Mouse (Mus musculus): ENCODE results near the gene Hdac7. TPM values are rescaled to one million over a fixed set of nuclear protein-coding genes. Genes with fewer than 3 reads are reported as not detected.
A peak's percentile ranks its signal among the peaks of the same experiment; 100 is the strongest.

Hdac7 gene
- polyA plus RNA-seq, 1 experiment: 37.8 TPM

DNA sequence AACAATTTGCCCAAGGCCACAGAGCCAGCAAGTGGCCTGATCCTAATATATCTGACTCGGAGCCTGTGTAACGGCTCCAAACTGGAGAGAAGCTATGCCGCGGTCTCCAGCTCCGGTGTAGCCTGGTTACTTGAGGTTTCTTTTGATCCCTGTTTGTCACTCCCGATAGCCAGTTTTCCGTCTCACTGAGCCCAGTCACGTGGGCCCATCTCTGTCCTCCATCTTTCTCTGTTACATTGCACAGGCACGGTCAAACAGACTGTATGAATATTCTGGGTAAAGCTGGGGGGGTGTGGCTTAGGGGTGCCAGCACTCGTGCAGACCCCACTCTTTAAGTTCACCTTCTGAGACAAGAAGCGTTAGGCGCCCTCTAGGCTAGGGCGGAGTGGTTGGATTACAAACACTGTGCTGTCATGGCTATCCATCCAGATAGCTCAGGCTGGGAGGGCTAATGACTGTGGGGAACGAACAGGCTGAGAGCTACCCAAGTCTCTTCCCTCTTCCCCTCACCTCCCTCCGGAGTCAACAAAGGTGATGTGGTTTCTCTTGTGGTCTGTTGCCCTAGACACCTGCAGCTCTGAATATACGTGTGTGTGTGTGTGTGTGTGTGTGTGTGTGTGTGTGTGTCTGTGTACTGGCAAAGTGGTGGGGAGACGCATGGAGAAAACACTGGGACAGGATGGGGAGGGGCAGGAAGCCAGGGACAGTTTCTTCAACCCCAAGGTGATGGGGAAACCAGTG, 8.0 kb downstream of the Hdac7 start:
- H3K27ac ChIP-seq (ENCODE audit: control insufficient read depth, insufficient read depth, low read depth, low read length, poor library complexity): no peak overlapping the region

DNA sequence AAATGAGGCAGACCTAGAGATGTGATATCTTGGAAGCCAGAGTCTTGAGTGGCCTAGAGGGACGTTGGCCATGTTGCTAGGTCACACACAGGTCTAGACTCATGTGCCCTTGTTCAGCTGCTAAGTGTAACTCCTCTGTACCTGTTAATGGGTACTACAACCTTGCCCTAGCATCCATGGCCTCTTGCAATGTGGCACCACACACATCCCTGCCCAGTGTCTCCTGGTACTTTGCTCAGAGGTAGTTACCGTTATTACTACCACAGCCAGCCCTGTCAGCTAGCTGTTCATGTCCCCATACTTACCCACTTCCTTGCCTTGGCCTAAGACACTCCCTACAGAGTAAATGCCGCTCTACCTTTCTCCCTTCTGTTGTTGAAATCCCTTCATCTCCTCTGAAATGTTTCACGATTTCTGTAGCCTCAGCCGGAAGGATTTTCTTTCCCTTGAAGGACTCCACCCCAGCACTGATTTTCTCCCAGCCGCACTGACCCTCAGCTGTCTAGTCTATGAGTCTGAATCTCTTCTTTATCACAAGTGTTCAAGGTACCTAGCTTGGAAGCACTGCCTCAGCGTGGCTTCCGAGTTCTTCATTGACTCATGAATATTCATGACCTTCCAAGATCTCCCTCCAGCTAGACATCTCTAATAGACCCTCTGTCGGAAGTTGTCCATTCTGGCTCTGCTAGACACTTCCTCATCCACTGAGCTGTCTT, 11.4 kb downstream of the Hdac7 start:
- Histone ChIP-seq H3K27ac (ENCODE audit: control insufficient read depth, insufficient read depth, low read depth, low read length, poor library complexity) (no peak overlapping the region), H3K4me3 (replicated peaks; ENCODE audit: control insufficient read depth, low read depth, low read length) (no peak overlapping the region), H3K4me1 (ENCODE audit: control insufficient read depth, insufficient read depth, low read length) (peaks cover 16% of the 10 kb centered on the region)
- TF ChIP-seq POLR2A (IDR thresholded peaks at IDR 0.05; ENCODE audit: borderline replicate concordance, control insufficient read depth, low read depth, low read length) (no peak), CTCF (IDR thresholded peaks at IDR 0.05; ENCODE audit: control insufficient read depth, insufficient read depth, low read length) (no peak)
- 32% methylated on average over 9 of the region's 9 CpGs for WGBS

More for the DNA sequence above, 8.0 kb downstream of the Hdac7 start:
- 66% methylated on average over 17 of the region's 17 CpGs for WGBS
- no peak overlapping the region for H3K4me3 ChIP-seq (replicated peaks; ENCODE audit: control insufficient read depth, low read depth, low read length)
- TF ChIP-seq CTCF (IDR thresholded peaks at IDR 0.05; ENCODE audit: control insufficient read depth, insufficient read depth, low read length): no peak
- TF ChIP-seq POLR2A (IDR thresholded peaks at IDR 0.05; ENCODE audit: borderline replicate concordance, control insufficient read depth, low read depth, low read length): no peak
- peaks cover 13% of the 10 kb centered on the region for H3K4me1 ChIP-seq (ENCODE audit: control insufficient read depth, insufficient read depth, low read length)

DNA sequence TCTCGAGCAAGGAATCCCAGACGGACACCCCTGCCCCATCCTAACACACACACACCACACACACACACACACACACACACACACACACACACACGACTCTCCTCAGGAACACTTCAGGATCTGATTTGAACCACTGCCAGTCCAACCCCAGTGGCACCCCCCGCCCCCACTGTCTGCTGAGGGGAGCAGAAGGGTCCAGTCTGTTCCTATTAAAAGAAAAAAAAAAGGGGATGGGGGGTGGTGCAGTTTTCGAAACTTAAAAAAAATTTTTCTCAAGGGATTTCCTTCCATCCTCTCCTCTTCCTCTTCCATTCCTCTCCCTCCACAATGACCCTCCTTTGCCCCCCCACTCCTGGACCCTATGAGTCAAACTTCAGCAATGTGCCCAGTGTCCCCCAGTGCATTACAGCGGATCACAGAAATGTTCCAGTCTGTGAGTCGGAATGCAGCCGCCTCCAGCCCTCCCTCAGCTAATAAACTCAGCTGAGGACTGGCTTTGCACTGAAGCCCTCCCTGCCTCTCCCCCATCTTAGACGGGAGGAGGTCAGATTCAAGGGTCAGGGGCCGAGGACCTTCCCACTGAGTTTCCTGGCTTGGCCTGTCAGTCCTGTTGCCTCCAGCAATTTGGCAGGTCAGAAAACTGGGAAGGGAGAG, 12.2 kb downstream of the Hdac7 start:
- TF ChIP-seq CTCF (IDR thresholded peaks at IDR 0.05; ENCODE audit: control insufficient read depth, insufficient read depth, low read length): no peak
- TF ChIP-seq POLR2A (IDR thresholded peaks at IDR 0.05; ENCODE audit: borderline replicate concordance, control insufficient read depth, low read depth, low read length): no peak
- H3K4me3 ChIP-seq (replicated peaks; ENCODE audit: control insufficient read depth, low read depth, low read length): peak overlapping the region; percentile 87
- WGBS: 34% methylated on average over 10 of the region's 10 CpGs
- H3K27ac ChIP-seq (ENCODE audit: control insufficient read depth, insufficient read depth, low read depth, low read length, poor library complexity): peak overlapping the region; percentile 73
- peaks cover 13% of the 10 kb centered on the region for H3K4me1 ChIP-seq (ENCODE audit: control insufficient read depth, insufficient read depth, low read length)

DNA sequence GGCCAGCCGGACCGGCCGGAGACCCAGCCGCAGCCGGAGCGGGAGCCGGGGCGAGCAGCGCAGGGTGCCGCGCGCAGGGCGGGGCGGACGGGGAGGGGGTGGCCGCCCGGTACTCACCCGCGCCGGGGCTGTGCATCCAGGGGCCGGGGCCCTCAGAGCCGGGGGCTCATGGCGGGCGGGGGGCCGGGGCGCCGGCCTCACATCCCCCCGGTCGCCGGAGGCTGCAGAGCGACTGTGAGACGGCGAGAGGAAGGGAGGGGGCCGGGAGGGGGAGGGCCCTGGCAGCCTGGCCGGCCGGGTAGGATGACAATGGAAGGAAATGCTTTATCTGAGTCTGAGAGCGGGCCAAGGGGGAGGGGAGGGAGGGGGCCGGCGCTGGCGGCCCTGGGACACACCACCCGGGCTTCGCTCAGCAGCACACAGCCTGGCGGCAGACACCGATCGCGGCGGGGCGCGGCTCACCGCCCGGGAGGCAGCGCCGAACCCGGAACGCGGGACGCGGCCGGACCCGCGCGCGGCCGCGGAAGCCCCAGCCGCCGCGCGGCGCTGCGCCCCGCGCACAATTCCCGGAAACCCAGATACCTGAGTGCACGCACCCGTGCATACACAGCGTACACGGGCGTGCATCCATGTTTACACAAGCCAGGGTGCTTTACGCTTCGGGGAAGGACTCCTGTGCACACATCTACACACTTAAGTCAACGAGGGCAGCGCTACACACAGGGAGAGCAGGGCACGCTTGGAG, 12.9 kb downstream of the Hdac7 start:
- peak overlapping the region; percentile 87 for H3K4me3 ChIP-seq (replicated peaks; ENCODE audit: control insufficient read depth, low read depth, low read length)
- TF ChIP-seq CTCF (IDR thresholded peaks at IDR 0.05; ENCODE audit: control insufficient read depth, insufficient read depth, low read length) (0 out of 2 replicates have a peak, but pooled peaks have one; percentile 1), POLR2A (IDR thresholded peaks at IDR 0.05; ENCODE audit: borderline replicate concordance, control insufficient read depth, low read depth, low read length) (no peak; the same call in 1 of the 2 replicates)
- H3K27ac ChIP-seq (ENCODE audit: control insufficient read depth, insufficient read depth, low read depth, low read length, poor library complexity): peak overlapping the region; percentile 73
- peaks cover 11% of the 10 kb centered on the region for H3K4me1 ChIP-seq (ENCODE audit: control insufficient read depth, insufficient read depth, low read length)
- 0% methylated on average over 74 of the region's 84 CpGs for WGBS

DNA sequence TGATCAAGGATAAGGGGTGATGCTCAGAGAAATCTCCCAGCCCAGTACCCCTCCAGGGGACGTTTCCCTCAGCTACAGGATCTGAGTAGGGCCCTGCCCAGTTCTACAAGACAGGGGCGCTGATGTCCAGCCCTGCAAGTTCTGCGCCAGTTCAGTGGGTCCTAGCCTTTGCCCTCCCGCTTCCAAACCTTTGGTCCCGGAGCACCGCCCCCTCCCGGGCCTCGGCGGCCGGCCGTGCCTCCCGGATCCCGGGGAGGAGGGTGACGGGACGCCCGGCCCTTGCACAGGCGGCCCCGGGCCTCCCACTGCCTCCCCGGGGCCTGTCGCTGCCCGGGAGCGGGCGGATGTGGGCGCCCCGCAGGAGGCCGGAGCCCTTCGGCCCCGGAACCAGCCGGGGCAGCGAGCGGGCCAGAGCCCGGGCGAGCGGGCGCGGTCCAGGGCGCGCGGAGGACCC, 13.5 kb downstream of the Hdac7 start:
- H3K27ac ChIP-seq (ENCODE audit: control insufficient read depth, insufficient read depth, low read depth, low read length, poor library complexity): peak overlapping the region; percentile 73
- H3K4me1 ChIP-seq (ENCODE audit: control insufficient read depth, insufficient read depth, low read length): peaks cover 11% of the 10 kb centered on the region
- WGBS: 1% methylated on average over 39 of the region's 39 CpGs
- TF ChIP-seq CTCF (IDR thresholded peaks at IDR 0.05; ENCODE audit: control insufficient read depth, insufficient read depth, low read length): no peak; the same call in 1 of the 2 replicates
- no peak for TF ChIP-seq POLR2A (IDR thresholded peaks at IDR 0.05; ENCODE audit: borderline replicate concordance, control insufficient read depth, low read depth, low read length)
- H3K4me3 ChIP-seq (replicated peaks; ENCODE audit: control insufficient read depth, low read depth, low read length): peak overlapping the region; percentile 87

DNA sequence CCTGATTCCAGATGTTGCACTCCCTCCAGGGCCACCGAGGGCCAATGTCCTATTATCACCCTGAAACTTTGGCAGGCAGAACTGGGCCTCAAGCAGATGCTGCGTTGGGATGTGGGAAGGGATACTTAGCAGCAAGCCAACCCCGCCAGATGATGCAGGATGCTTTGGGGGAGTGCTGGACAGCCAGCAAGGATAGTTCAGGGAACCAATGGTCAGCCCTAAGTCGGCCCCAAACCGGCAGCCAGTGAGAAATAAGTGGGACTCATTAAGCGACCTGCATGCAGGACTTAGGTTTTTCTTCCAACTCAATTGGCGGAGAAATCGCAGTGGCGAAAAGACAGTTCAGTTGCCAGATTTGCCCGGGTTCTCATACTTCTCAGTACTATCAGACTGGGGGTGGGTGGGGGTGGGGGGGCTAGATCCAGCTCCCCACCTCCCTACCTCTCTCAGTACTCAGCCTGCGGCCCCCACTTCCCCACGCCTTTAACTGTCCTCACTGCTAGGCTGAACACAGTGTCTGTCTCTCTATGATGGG, 14.0 kb downstream of the Hdac7 start:
- WGBS: 20% methylated on average over 12 of the region's 12 CpGs
- H3K4me1 ChIP-seq (ENCODE audit: control insufficient read depth, insufficient read depth, low read length): peaks cover 11% of the 10 kb centered on the region
- H3K27ac ChIP-seq (ENCODE audit: control insufficient read depth, insufficient read depth, low read depth, low read length, poor library complexity): peak overlapping the region; percentile 73
- TF ChIP-seq CTCF (IDR thresholded peaks at IDR 0.05; ENCODE audit: control insufficient read depth, insufficient read depth, low read length) (no peak), POLR2A (IDR thresholded peaks at IDR 0.05; ENCODE audit: borderline replicate concordance, control insufficient read depth, low read depth, low read length) (no peak)
- peak overlapping the region; percentile 87 for H3K4me3 ChIP-seq (replicated peaks; ENCODE audit: control insufficient read depth, low read depth, low read length)

DNA sequence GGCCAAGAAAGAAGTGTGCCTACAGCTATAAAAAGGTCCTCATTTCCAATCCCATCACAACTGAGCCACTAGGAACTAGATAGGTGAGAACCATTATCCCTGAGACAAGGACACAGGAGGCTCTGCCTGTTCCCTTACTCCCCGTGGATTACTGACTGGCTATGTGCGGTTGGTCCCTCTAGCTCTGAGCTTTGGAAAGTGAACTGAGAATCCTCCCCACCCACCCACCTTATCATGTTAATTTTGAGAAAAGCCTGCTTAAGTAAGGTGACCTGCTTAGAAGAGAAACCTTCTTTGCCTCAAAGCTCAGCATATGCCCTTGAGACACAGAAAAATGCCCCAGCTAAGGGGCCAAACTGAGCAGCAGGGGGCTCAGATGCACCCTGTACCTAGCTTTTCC, 14.9 kb downstream of the Hdac7 start:
- 35% methylated on average over 2 of the region's 2 CpGs for whole genome bisulfite sequencing
- Histone ChIP-seq H3K4me3 (replicated peaks; ENCODE audit: control insufficient read depth, low read depth, low read length) (no peak overlapping the region), H3K27ac (ENCODE audit: control insufficient read depth, insufficient read depth, low read depth, low read length, poor library complexity) (no peak overlapping the region), H3K4me1 (ENCODE audit: control insufficient read depth, insufficient read depth, low read length) (peaks cover 11% of the 10 kb centered on the region)
- TF ChIP-seq POLR2A (IDR thresholded peaks at IDR 0.05; ENCODE audit: borderline replicate concordance, control insufficient read depth, low read depth, low read length) (no peak), CTCF (IDR thresholded peaks at IDR 0.05; ENCODE audit: control insufficient read depth, insufficient read depth, low read length) (no peak)
